Mouse (Mus musculus) brain, embryonic 14.5 days (tissue): ENCODE measurements around the gene Fntb.

Experiments used
- CTCF ChIP-seq: fragments of 200-500 bp; IDR thresholded peaks from 2 replicates; pipeline ENCODE4 v1.5.1; 2012; ENCODE audit warnings: inconsistent platforms, mild to moderate bottlenecking, moderate library complexity, borderline replicate concordance; ENCODE audit not compliant: insufficient read depth, insufficient read length; ENCODE audit errors: extremely low read depth
- POLR2A ChIP-seq: fragments of 200-500 bp; IDR thresholded peaks from 2 replicates; pipeline ENCODE4 v1.6.1; 2012; ENCODE audit warnings: mild to moderate bottlenecking, inconsistent platforms, borderline replicate concordance; ENCODE audit not compliant: poor library complexity, insufficient read depth, insufficient read length, severe bottlenecking; ENCODE audit errors: extremely low read depth

DNA sequence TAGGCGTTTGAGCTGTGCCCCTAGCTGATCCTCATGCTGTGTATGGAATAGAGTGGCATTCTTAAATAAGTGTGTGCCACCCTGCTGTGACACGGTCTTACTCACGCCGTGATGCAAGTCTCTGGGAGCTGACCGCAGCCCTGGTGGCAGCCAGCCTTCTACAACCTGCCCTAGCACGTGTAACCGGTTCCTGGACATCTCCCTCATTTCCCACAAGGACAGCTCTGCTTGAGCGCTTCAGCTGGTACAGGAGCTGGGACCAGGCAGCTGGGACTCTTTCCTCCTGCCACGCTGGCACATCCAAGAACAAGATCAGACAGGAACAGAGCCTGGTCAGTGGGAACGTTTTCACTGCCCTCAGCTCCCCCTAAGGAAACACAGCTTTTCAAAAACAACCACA lies 162.2 kb downstream of the Fntb start:
- no peak for TF ChIP-seq CTCF
- TF ChIP-seq POLR2A = no peak
